Mouse (Mus musculus) neural tube, embryonic 13.5 days (tissue): ENCODE measurements around the gene Scrn1. TPM values are rescaled to one million over a fixed set of nuclear protein-coding genes. Genes with fewer than 3 reads are reported as not detected.

ENCODE experiments used
- ATAC-seq: fragments of 200-750 bp; cut with Nextera tagmentation; 2 replicates; pipeline ENCODE4 v1.8.0; 2017; ENCODE audit warnings: low read depth, mild to moderate bottlenecking, moderate TSS enrichment, moderate library complexity
- H3K27ac ChIP-seq: fragments of 300-500 bp; sonication (generic); replicated peaks from 2 replicates; pipeline ENCODE4 v1.5.1; 2015; ENCODE audit warnings: moderate library complexity, mild to moderate bottlenecking, inconsistent platforms
- H3K27me3 ChIP-seq: fragments of 300-500 bp; sonication (generic); 2 replicates; pipeline ENCODE4 v1.6.1; 2015; ENCODE audit warnings: mild to moderate bottlenecking, inconsistent platforms
- H3K36me3 ChIP-seq: fragments of 300-500 bp; sonication (generic); 2 replicates; pipeline ENCODE4 v1.6.1; 2015; ENCODE audit warnings: mild to moderate bottlenecking, inconsistent platforms
- H3K4me1 ChIP-seq: fragments of 300-500 bp; sonication (generic); replicated peaks from 2 replicates; pipeline ENCODE4 v1.6.1; 2015; ENCODE audit warnings: inconsistent platforms
- H3K4me2 ChIP-seq: fragments of 300-500 bp; sonication (generic); 2 replicates; pipeline ENCODE4 v1.6.1; 2015; ENCODE audit warnings: inconsistent platforms, mild to moderate bottlenecking, moderate library complexity
- H3K4me3 ChIP-seq: fragments of 300-500 bp; sonication (generic); 2 replicates; pipeline ENCODE4 v1.5.1; 2015; ENCODE audit warnings: mild to moderate bottlenecking, inconsistent platforms
- H3K9ac ChIP-seq: fragments of 300-500 bp; sonication (generic); 2 replicates; pipeline ENCODE4 v1.6.1; 2015; ENCODE audit warnings: moderate library complexity, mild to moderate bottlenecking, inconsistent platforms
- H3K9me3 ChIP-seq: fragments of 300-500 bp; sonication (generic); 2 replicates; pipeline ENCODE4 v1.6.1; 2016; ENCODE audit warnings: inconsistent platforms
- WGBS: fragments of 180-500 bp; shearing (Covaris S2); methylation state at CpG from one replicate; pipeline ENCODE4 v1.1.7; 2015; 5-methylcytosine and 5-hydroxymethylcytosine counted together
- polyA plus RNA-seq: library from polyadenylated mRNA; unstranded; fragments of >200 nt; fragmentation: Nextera tagmentation; extraction: Ambion mirVana; gene quantifications from 2 replicates; pipeline ENCODE4 v1.2.1, GENCODE M21; 2015

Gene Scrn1
- polyA plus RNA-seq, 1 experiment from 2014 or later = 95.5 TPM

DNA sequence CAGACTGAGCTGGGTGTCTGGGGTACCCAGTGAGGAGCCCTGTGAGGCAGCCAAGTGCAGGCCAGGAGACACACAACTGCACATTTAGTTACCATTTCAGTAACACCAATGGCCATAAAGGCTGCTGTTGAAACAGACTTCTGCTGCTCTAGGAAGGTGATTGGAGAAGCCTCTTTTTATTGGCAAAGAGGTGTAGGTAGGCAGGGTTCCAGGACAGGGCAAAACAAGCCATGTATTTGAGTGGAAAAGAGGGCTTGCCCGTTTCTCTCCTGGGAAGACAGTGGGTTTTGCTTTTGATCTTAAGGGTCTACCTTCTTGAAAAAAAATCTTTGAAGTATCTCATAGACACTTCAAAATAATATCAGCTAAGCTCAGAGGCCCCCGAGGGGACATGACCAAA, 54.0 kb downstream of the Scrn1 start:
- ATAC-seq = no peak
- Histone ChIP-seq H3K4me1 (peaks cover 22% of the 10 kb centered on the region), H3K9ac (no peak overlapping the region), H3K27ac (no peak overlapping the region), H3K4me2 (no peak overlapping the region), H3K4me3 (no peak overlapping the region), H3K36me3 (peaks cover 34% of the 10 kb centered on the region), H3K27me3 (no peaks in the 10 kb centered on the region), H3K9me3 (no peaks in the 10 kb centered on the region)
- 73% methylated on average over 2 of the region's 2 CpGs for WGBS

DNA sequence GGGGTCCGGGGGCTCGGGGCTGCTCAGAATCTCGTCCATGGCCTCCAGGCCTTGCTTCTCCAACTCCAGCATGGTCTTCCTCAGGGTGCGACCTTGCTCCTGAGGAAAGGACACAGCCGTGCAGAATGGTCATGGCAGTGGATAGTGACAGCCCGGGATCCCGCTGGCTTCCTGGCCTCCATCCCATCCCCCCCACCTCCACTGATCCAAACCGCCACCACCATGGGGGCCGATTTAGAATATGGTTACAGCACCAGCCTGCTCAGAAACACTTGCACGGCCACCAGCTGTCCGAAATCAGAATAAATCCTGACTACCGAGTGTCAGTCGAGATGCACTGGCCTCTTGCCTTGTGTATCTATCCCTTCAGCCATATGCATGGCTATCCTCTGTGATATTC, 57.0 kb downstream of the Scrn1 start:
- H3K4me2 ChIP-seq = no peak overlapping the region
- peak overlapping the region; percentile 85 for H3K27ac ChIP-seq
- no peaks in the 10 kb centered on the region for H3K27me3 ChIP-seq
- WGBS = 88% methylated on average over 13 of the region's 13 CpGs
- ATAC-seq = peak; percentile 10; the same call in 1 of the 2 replicates
- no peak overlapping the region for H3K4me3 ChIP-seq
- H3K4me1 ChIP-seq = peaks cover 22% of the 10 kb centered on the region
- peaks cover 24% of the 10 kb centered on the region for H3K36me3 ChIP-seq
- no peak overlapping the region for H3K9ac ChIP-seq
- H3K9me3 ChIP-seq = no peaks in the 10 kb centered on the region

DNA sequence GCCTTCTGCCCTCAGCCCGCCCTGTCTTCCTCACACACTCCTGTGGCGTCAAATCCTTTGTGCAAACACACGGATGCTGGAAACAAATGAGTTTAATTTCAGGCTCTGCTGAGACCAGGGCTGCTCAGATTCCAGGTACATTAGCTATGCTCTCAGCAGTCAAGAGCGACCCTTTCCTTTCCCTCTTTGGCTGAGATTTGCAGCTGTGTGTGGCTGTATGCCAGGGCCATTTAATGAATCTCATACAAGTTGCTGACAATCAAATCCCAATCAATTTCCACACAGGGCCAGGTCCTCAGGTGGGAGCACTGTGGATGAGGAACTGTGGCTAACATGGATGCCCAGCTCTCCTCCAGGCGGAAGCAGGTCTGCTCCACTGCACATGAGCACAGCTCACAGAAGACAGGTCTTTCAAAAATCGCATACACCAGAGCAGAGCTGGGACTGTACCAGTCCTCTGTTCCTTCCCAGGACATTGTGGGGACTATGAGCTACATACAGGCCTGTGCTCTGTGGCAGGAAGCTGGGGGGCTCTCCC, 58.0 kb downstream of the Scrn1 start:
- Histone ChIP-seq H3K9me3 (no peaks in the 10 kb centered on the region), H3K4me2 (no peak overlapping the region), H3K4me1 (peaks cover 22% of the 10 kb centered on the region), H3K9ac (peak overlapping the region; percentile 45; the same call in 1 of the 2 replicates), H3K27ac (peak overlapping the region; percentile 85), H3K36me3 (peaks cover 15% of the 10 kb centered on the region), H3K4me3 (no peak overlapping the region), H3K27me3 (no peaks in the 10 kb centered on the region)
- 30% methylated on average over 6 of the region's 6 CpGs for WGBS
- peak; percentile 71 for ATAC-seq

DNA sequence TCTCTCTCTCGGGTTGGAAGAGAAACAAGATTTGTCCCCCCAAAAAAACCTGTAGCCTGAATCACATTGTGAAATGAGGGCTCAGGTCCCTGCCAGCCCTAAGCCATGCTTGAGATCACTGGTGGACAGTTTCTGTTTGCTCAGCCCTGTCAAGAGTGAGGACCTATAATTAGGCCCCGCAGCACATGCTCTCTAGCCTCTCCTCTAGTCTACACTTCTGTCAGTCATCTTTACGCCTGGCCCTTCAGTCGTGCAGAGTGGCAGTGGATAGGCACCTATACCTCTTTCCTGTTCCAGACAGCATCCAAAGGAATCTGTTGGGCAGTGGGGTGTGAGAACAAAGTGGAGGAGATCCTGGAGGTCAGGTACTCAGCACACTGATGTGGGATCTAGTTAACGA, 58.5 kb downstream of the Scrn1 start:
- peaks cover 14% of the 10 kb centered on the region; the same call in 1 of the 2 replicates for H3K36me3 ChIP-seq
- peaks cover 22% of the 10 kb centered on the region for H3K4me1 ChIP-seq
- no peaks in the 10 kb centered on the region for H3K9me3 ChIP-seq
- H3K27me3 ChIP-seq = no peaks in the 10 kb centered on the region
- ATAC-seq = no peak
- H3K4me2 ChIP-seq = no peak overlapping the region
- no peak overlapping the region for H3K9ac ChIP-seq
- 66% methylated on average over 5 of the region's 5 CpGs for WGBS
- H3K4me3 ChIP-seq = no peak overlapping the region
- H3K27ac ChIP-seq = peak overlapping the region; percentile 85

DNA sequence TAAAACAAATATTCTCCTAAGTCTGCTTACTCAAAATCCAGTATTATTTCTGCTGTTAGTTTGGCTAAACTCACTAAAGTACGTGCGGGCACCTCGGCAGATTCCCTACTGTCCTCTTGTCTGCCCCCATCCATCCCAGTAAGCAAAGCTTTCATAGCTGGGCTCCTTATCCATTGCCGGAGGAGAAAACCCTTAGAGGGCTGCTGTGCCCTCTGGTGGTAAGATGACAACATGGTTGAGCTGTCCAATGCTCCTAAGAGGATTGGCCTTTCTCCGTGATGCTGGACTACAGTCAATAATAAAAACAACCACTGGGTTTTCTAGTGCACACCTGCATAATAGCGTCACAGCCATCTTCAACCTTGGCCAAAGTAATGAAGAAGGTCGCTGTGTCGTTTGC, 59.3 kb downstream of the Scrn1 start:
- no peak overlapping the region for H3K9ac ChIP-seq
- H3K4me3 ChIP-seq = no peak overlapping the region
- no peaks in the 10 kb centered on the region for H3K27me3 ChIP-seq
- H3K27ac ChIP-seq = no peak overlapping the region
- H3K9me3 ChIP-seq = no peaks in the 10 kb centered on the region
- H3K36me3 ChIP-seq = peaks cover 12% of the 10 kb centered on the region; the same call in 1 of the 2 replicates
- no peak for ATAC-seq
- peaks cover 22% of the 10 kb centered on the region for H3K4me1 ChIP-seq
- 36% methylated on average over 8 of the region's 8 CpGs for WGBS
- H3K4me2 ChIP-seq = no peak overlapping the region

DNA sequence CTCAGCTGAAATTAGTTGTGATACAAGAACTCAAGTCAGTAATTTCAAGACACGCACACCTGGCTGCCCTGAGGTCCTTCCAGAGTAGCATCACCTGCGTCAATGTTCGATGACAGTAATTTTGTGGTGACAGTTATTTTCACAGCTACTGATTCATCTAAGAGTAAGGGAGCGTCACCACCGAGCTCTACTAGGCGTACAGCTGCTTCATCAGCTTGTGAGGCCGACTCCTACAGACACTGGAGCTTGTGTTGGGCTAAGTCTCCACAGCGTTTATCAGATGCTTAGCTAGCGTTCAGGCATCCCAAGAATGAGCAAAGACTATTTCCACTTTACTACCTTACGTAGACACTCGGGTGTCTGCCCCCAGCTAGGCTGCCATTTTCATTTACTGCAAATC, 60.0 kb downstream of the Scrn1 start:
- no peak for ATAC-seq

DNA sequence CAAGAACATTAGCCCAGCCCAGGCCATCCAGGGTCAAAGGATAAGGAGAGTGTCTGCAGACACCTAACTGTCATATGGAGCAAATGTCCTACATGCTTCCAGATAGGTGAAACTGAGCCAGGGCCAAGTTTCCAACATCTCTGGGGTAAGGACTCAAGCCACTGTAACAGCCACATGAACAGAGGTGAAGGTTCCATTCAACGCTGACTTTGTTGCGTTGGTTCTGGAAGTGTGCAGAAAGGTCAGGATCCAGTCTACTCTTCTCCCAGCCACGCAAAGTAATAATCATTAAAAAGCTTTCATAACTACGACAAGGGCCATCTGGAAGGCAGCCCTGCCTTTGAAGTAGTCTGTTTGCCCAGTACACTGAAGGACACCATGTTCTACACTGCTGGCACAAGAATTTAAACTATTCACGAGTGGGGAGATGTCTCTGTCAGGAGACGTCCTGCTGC, 63.6 kb downstream of the Scrn1 start:
- no peak for ATAC-seq
- Histone ChIP-seq H3K36me3 (peaks cover 23% of the 10 kb centered on the region; the same call in 1 of the 2 replicates), H3K4me3 (no peak overlapping the region), H3K27me3 (no peaks in the 10 kb centered on the region), H3K9me3 (0 out of 2 replicates have a peak, but pooled peaks cover 5% of the 10 kb centered on the region), H3K27ac (no peak overlapping the region), H3K4me1 (peaks cover 5% of the 10 kb centered on the region), H3K9ac (no peak overlapping the region), H3K4me2 (no peak overlapping the region)
- 81% methylated on average over 6 of the region's 6 CpGs for WGBS

More for the DNA sequence above, 60.0 kb downstream of the Scrn1 start:
- H3K4me1 ChIP-seq = peaks cover 22% of the 10 kb centered on the region
- H3K9ac ChIP-seq = no peak overlapping the region
- H3K4me2 ChIP-seq = no peak overlapping the region
- H3K36me3 ChIP-seq = peaks cover 9% of the 10 kb centered on the region; the same call in 1 of the 2 replicates
- H3K27ac ChIP-seq = no peak overlapping the region
- WGBS = 90% methylated on average over 11 of the region's 11 CpGs
- no peaks in the 10 kb centered on the region for H3K9me3 ChIP-seq
- no peaks in the 10 kb centered on the region for H3K27me3 ChIP-seq
- H3K4me3 ChIP-seq = no peak overlapping the region

DNA sequence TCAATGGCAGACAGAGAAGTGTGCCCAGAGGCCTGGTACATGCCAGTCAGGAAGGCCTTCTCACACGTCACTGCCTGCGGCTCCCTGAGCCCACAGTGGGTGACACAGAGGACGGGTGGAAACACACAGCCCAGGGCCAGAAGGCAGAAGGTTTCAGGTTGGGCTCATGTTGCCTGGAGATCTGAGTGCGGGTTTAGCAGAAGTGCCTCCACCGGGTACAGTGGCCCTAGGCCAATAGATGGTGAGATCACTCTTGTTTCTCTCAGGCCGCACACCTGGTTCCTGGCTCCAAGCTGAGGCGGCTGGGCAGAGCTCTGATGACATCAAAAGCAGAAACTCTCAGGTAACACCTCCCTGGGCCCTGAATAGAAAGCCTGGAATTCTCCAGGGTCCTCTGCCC, 70.1 kb downstream of the Scrn1 start:
- Histone ChIP-seq H3K4me2 (no peak overlapping the region), H3K27me3 (no peaks in the 10 kb centered on the region), H3K27ac (no peak overlapping the region), H3K4me1 (0 out of 2 replicates have a peak, but pooled peaks cover 5% of the 10 kb centered on the region), H3K9me3 (0 out of 2 replicates have a peak, but pooled peaks cover 5% of the 10 kb centered on the region), H3K4me3 (no peak overlapping the region), H3K36me3 (peaks cover 13% of the 10 kb centered on the region; the same call in 1 of the 2 replicates), H3K9ac (no peak overlapping the region)
- no peak for ATAC-seq
- WGBS = 88% methylated on average over 7 of the region's 7 CpGs

DNA sequence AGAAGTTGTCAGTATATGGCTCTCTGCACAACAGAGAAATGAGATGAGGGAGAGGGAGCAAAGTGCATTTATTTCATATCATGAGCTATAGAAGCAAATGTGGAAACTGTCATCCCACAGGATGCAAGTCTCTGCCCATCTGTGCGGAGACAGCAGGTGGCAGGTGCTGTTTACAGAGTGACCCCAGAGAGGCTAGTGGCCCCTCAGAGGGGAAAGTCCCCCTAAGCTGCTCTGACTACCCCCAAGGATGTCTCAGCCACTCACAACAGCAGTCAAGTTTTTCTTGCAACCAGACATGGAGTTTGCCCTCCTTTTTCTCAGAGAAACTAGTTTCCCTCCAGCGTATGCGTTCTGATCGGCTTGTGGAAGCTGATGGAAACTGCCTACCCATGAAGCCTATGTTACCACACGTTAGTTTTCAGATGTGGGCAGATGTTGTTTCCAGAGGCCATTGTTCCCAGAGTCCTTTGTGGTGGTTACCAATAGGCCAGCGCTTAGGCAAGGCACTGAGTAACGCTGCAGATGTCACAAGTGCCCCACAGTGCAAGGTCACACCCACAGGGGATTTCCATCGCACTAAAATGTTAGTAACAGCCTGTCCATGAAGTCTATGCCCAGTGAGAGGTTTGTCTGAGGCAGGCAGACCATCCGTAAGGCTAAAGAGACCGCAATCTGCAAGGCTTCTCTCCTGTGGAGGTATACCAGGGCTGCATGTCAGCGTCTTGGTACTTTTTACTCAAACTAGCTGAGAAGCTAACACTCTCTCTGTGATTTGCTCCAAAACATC, 71.5 kb downstream of the Scrn1 start:
- WGBS = 66% methylated on average over 11 of the region's 11 CpGs
- Histone ChIP-seq H3K27me3 (no peaks in the 10 kb centered on the region), H3K36me3 (0 out of 2 replicates have a peak, but pooled peaks cover 2% of the 10 kb centered on the region), H3K4me3 (no peak overlapping the region), H3K27ac (no peak overlapping the region), H3K9me3 (0 out of 2 replicates have a peak, but pooled peaks cover 2% of the 10 kb centered on the region), H3K4me1 (0 out of 2 replicates have a peak, but pooled peaks cover 5% of the 10 kb centered on the region), H3K9ac (no peak overlapping the region), H3K4me2 (no peak overlapping the region)
- ATAC-seq = no peak

DNA sequence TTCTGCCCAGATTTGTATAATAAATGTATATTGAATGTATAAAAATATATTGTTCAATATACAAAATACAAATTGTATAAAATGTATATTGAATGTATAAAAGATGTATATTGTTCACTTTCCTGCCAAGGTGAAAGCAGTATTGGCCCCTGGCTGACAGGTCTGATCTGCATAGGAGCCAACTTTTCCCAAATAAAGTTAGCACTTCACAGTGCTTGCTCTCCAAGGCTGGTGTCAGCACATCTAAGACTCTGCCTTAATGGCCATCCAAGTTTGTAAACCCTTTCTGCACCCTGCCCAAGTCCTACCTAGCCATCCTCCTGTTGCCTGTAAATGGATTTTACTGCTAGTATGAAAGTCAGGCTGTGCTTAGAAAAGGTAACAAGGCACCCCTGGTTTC, 72.2 kb downstream of the Scrn1 start:
- Histone ChIP-seq H3K4me1 (0 out of 2 replicates have a peak, but pooled peaks cover 5% of the 10 kb centered on the region), H3K4me3 (no peak overlapping the region), H3K36me3 (0 out of 2 replicates have a peak, but pooled peaks cover 5% of the 10 kb centered on the region), H3K27me3 (no peaks in the 10 kb centered on the region), H3K27ac (no peak overlapping the region), H3K9ac (no peak overlapping the region), H3K9me3 (no peaks in the 10 kb centered on the region), H3K4me2 (no peak overlapping the region)
- ATAC-seq = no peak

DNA sequence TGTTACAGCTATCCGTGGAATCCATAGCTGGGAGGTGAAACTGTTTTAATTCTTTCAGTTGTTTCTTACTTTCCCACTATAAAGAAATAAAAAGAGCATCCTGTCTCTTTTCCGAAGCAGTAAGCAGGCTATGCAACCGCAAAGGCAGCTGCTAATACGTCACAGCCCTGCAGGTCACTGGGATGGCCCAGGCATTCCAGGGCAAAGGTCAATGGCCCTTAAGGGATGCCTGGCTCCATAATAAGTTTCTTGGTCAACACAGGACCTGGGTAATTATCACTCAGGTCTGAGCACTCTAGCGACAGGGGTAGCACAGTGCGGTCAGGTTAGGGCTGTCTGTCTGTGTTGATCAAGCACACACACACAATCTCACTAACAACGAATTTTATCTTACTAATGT, 75.2 kb downstream of the Scrn1 start:
- no peak for ATAC-seq
- no peaks in the 10 kb centered on the region for H3K9me3 ChIP-seq
- no peak overlapping the region for H3K27ac ChIP-seq
- 0 out of 2 replicates have a peak, but pooled peaks cover 5% of the 10 kb centered on the region for H3K4me1 ChIP-seq
- H3K4me3 ChIP-seq = no peak overlapping the region
- H3K36me3 ChIP-seq = 0 out of 2 replicates have a peak, but pooled peaks cover 5% of the 10 kb centered on the region
- H3K9ac ChIP-seq = no peak overlapping the region
- peaks cover 12% of the 10 kb centered on the region; the same call in 1 of the 2 replicates for H3K27me3 ChIP-seq
- 67% methylated on average over 7 of the region's 7 CpGs for WGBS
- H3K4me2 ChIP-seq = no peak overlapping the region

DNA sequence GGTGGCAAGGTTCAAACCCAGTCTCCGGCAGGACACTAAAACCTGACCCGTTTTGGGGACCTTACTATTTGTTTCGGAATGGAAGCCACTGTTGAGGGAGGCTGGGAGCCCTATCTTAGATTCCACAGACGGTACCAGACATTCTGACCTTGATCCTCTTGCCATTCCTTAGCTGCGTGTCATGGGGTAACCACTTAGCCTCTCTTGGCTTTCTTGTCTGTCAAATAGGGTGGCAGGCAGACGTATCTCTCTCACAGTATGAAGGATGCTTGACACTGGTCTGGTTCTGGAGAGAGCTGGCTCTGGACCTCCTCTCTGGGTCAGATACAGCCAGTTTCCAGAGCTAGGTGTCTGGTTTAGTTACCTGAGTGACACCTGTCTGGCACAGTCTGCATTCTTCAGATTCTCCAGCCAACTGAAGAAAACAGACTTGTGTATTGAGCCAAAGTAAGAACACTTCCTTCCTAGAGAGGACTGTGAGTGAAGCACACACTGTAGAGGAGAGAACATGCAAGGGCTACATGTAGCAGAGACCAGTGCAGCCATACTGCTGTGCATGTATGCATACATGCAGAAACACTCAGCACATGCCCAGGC, 80.2 kb downstream of the Scrn1 start:
- Histone ChIP-seq H3K27ac (no peak overlapping the region), H3K4me3 (peak overlapping the region; percentile 24; the same call in 1 of the 2 replicates), H3K36me3 (0 out of 2 replicates have a peak, but pooled peaks cover 5% of the 10 kb centered on the region), H3K4me1 (peaks cover 14% of the 10 kb centered on the region), H3K27me3 (peaks cover 20% of the 10 kb centered on the region; the same call in 1 of the 2 replicates), H3K9ac (no peak overlapping the region), H3K4me2 (peak overlapping the region; percentile 56), H3K9me3 (no peaks in the 10 kb centered on the region)
- ATAC-seq = no peak
- WGBS = 39% methylated on average over 6 of the region's 6 CpGs
